Mouse (Mus musculus): ENCODE results near the gene Rbp1.

The Rbp1 gene

GRCm38 (mm10) chr9:98422656-98423055 lies at the start of gene Rbp1:
TSS of gene Rbp1 (plus strand) at chr9:98422961.
- DNase-seq: no peak

- no peak for DNase-seq
Observed at GRCm38 (mm10) chr9:98373358-98373757, 49.4 kb upstream of the Rbp1 start.

GRCm38 (mm10) chr9:98374897-98375296 lies 47.9 kb upstream of the Rbp1 start:
- no peak for DNase-seq

- no peak for DNase-seq
Observed at GRCm38 (mm10) chr9:98375329-98376170, 47.2 kb upstream of the Rbp1 start.

- no peak for DNase-seq
Observed at GRCm38 (mm10) chr9:98379736-98380135, 43.0 kb upstream of the Rbp1 start.

DNA sequence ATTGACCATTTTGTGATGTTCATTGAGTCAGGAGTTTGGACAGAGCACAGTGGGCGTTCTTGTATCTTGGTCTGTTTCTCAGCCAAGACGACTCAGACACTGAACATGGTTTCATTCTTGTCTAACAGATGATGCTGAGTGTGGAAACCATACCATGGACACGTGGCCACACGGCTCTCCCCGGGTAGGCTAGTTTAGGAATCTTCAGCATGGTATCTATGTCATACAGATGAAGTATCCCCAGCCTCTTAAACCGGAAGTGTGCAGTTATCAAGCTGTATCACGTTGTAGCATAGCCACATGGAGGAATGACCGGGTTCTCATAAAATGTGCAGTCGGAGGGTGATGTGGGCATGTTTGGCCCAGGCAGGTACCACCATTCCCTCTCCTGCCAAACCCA lies 42.2 kb upstream of the Rbp1 start:
- DNase-seq: no peak

DNA sequence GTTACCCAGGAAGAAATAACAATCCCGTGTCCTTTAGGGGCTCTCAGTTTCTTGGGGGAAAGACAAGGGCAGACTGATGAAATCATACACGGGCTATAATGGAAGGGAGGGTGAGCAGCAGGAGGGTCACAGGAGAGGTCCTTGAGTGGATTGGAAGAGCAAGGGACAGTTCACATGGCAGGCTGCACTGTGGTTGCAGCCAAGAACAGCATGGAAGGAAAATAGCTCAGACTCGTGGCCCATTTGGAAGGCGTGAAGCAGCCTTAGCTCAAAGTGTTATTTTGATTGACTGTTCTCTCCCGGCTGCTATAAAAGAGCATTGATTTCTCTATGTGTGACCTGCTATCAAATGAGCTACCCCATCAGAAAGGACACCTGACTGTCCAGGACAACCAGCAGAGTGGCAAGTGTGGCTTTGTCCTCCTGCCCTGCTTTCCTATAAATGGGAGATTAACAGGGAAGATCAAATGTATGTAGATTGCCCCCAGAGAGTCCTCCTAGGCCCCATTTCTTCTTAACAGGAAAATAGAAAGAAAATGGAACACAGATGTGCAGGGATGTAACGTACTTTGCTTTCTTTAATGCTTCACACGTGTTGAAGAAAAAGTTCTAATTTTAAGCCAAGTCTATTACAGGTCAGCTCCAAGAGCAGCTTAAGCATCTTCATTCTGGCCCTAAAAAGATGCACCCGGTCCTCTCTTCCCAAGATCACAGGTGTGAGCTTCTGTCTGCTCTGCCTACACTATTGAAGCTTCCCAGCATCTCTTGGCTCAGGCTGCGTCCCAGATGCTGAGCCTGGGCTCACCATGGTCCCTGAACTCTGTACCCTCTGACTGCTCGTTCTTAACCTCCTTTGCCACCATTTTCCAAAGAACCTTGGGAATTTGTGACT lies 34.8 kb upstream of the Rbp1 start:
- no peak for DNase-seq

GRCm38 (mm10) chr9:98388633-98388965 lies 34.2 kb upstream of the Rbp1 start:
- no peak for DNase-seq

DNA sequence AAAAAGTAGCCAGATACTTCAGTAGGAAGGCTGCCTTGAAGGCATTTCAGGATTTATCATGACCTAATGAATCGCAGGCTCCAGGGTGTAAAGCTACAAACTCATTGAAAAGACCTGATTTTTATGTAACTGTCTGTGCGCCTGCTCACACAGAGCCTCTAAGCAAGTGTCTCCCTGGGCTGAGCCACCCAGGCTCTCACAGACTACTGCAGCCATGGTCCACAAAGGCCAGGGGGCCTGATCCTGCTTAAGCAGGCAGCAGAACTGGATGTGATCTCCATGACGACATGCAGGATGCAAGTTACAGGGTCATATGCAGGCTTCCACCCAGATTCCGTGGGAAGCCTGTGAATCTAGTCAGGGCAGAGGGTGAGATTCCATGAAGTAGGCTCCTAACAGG lies 29.3 kb upstream of the Rbp1 start:
- DNase-seq: no peak

GRCm38 (mm10) chr9:98397211-98397610 lies 25.6 kb upstream of the Rbp1 start:
- DNase-seq: no peak

DNA sequence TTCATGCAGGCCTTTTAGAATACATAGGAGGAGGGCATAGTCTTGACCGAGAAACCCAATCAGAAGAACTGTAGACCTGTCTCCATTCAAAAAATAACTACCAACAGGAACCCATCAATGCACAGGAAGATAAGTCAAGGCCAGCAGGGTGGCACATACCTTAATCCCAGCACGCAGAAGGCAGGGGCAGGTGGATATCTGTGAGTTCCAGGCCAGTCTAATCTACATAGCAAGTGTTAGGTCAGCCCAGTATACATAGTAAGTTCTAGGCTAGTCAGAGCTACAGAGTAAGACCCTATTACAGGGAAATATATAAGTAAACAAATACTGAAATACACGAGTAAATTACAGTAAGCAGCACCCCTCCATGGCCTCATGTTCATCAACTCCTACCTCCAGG lies 24.9 kb upstream of the Rbp1 start:
- DNase-seq: no peak

DNA sequence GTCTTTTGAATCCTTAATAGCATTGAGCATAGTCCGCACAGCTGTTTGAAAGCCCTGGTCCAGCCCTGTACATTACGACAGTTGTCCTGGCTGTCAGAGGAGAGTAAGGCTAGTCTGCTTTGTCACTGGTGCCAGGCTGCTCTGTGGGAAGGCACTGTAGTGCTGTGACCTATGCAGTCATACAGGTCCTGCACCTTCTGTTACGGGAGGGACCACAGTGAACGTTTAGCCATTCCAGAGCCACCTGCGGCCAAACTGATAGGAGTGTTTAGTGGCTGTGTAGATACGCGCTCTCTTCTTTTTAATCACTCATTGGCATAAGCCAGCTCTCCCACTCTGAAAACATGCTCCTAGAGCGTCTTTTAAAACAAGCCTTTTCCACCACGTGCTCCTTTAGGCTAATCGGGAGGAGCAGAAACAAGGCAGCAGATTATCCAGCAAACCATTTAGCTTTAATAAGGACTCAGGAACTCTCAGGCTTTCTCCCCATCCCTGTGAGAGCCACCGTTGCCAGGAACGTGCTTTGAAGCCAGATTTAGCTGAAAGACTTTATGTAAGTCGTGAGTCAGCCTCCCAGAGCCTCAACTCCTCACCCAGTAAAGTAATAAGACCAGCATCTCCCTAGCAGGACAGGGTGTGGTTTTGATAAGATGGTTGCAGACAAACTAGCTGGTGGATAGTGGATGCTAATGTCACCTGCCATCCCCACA lies 22.4 kb upstream of the Rbp1 start:
- no peak for DNase-seq

GRCm38 (mm10) chr9:98401611-98402010 lies 21.1 kb upstream of the Rbp1 start:
- DNase-seq: no peak

- no peak for DNase-seq
Observed at GRCm38 (mm10) chr9:98407771-98408170, 15.0 kb upstream of the Rbp1 start.

DNA sequence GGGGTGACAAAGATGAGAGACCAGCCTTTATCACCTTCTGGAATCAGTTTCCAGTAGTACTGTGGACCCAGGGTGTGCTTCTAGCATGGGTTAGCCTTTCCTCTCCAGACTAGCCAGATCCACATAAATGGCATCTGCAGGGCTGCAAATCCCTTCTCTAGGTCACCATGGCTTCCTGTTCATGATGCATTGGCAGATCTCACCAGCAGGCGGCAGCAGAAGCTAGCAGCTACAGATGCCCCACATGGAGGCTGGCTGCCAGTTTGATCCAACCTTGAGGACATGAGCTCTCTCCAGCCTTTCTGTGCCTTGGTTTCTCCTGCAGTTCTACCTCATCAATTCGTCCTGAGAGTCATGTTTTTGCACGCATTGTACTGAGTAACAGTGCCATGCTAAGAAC lies 13.6 kb upstream of the Rbp1 start:
- peak; percentile 36 to 43 for DNase-seq

- no peak for DNase-seq
Observed at GRCm38 (mm10) chr9:98415427-98415826, 7.3 kb upstream of the Rbp1 start.

- no peak for DNase-seq
Observed at GRCm38 (mm10) chr9:98417919-98418318, 4.8 kb upstream of the Rbp1 start.

GRCm38 (mm10) chr9:98418346-98418745 lies 4.4 kb upstream of the Rbp1 start:
- DNase-seq: no peak

DNA sequence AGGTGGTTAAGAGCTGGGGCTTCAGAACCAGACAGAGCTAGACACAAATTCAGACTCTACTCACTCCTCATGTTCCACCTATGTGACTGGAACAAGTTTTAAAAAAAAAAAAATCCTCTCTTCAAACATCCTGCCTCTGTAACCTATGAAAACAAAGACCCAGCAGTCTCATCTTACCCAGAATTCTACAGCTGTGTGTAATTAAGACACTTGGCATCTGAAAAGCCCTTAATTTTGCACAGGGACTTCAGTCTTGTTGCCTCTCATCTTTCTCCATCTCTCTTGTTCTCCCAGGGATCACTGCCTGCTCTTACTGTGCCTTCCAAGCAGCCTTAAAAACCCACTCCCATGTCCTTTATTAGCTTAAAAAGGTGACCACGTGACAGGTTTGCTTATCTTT lies 2.1 kb upstream of the Rbp1 start:
- no peak for DNase-seq

DNA sequence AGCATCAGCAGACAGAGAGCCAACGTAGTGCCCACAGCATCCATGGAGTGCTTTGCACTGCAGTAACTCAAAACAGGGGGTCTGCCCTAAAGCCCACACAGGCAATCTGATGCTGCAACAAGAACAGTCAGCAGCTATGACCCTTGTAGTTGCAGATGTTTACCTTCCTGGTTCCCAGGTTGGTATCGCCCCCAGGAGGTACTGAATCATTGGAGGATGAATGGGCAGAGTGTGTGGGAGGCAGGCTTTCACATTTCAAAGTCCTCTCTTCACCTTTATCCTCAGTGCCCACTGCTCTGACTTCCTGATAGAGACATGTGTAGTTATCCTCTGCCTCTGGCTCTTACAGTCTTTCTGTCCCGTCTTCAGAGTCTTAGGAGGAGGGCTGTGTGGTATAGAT lies 858 bp upstream of the Rbp1 start:
- DNase-seq: no peak

DNA sequence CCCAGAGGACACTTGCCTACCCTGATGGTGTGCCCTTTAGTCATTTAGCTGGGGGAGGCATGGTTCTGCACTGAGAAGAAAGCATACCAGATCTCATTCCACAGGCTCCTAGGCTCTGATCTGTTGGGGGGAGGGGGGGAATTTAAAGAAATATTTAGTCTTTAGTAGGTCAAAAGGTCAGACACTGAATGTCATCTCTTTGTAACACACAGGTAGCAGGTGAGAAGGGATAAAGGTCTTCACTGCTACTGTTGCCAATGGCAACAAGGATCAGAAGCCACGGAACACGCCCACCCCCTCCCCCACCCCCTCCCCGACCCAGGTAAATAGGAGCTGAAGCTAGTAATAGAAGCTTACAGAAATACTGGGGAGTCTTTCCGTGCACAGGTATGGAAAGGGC lies 930 bp downstream of the Rbp1 start:
- DNase-seq: no peak

DNA sequence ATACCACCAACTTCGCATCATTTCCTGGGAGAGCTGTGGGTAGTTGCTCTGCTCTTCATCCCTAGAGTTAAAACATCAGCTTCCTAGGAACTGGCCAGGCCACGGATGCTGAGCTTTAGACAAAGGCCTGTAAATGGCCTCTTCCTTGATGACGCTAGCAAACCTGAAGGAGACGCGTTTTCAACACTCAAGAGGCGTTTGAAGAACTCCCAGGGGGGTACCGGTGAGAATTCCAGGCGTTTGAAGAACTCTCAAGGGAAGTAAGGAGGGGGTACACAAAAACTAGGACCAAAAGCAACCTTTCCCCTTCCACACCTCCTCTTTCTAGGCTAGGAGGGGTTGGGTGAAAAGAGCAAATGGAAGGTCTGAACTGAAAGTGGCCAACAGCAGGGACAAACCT lies 1.5 kb downstream of the Rbp1 start:
- no peak for DNase-seq

- peak; percentile 6 to 8 for DNase-seq
Observed at GRCm38 (mm10) chr9:98424725-98425210, 2.0 kb downstream of the Rbp1 start.

Measured in B cell, adult 2 months (primary cell).